Mouse (Mus musculus): ENCODE results near the gene BC030870. TPM values are rescaled to one million over a fixed set of nuclear protein-coding genes. Genes with fewer than 3 reads are reported as not detected.
A peak's percentile ranks its signal among the peaks of the same experiment; 100 is the strongest.

BC030870 gene
- total RNA-seq (2021): not detected
- long read RNA-seq, experiment 1: 0 reads
- long read RNA-seq, experiment 2: 0 reads

DNA sequence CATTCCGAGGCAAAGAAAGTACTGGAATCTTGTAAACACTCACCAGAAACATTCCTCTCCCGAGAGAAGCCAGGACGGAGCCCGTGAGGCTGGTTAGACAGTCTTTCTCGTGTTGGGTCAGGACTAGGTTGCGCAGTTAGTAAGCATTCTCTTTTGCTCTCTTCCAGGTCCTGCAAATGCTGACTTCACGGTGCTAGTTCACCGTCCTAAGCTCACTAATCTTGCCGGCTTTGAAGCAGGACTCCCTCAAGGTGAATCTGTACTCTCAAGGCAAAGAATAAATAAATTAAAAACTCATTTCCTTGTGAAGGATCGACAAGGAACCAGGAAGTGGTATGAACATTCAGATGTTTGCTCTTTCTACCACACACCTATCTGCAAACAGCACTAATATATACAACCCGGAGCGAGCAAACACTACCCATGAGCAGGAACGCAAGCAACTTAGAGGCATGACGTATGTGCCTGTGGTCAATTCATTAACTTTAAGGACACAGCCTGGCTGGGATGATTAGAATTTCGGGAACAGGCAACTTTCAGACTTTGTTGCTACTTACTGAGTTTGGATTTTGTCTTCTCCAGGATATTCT is at the start of gene BC030870:
BC030870 (minus strand) TSS at position 365 of the 590 bp plus-strand sequence.
- DNase-seq (ENCODE audit: low spot score in 2 of 2): no peak
- intact Hi-C loops (cut with DNase I): no loop called here

DNA sequence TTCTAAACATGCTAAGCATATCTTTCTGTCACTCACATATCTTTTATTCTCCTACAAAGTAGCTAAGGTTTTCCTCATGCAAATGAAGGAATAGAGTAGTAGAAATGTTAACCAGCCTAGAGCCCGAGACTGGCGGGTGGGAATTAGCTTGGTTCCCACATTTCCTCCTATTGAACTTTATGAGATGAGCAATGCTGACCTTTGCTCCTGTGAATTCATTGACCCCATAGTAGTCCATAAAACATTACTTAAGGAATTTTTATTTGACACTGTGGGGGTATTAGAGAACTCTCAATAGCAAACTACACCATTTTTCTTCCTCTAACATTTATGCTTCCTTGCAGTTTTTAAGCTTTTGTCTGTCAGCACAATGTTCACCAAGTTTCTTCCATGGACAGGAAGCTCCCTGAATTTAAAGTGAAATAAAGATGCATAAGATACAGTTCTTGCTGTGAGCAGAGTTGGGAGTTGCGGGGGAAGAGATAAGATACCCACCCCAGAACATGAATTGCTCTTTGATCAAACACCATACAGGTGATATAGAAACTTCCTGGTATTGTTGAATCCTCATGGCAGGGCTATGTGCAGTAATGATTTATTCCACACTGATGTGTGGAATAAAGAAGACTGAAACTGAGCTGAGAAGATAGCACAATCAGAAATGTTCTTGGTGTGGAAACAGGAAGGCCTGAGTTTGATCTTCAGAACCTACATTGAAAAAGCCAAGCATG is 45.5 kb upstream of the BC030870 start:
- DNase-seq (ENCODE audit: low spot score in 2 of 2): no peak
- intact Hi-C loops (cut with DNase I): no loop called here

DNA sequence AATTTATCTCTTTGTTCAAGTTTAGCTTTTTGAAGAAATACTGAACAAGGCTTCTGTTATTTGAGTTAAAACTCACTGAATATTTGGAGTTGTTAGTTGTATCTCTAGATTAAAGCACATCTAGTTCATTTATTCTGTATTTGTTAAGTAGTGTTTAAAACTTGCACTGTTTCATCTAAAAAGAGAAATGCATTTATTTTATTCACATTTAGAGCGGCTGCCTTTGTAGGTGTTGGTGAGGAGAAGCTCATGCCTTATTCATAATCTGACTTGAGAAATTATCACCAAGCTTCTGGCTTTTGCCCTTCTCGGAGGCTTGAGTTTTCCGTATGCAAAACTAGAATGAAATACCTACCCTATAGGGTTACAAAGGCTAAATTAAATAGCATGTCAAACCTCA is 39.8 kb upstream of the BC030870 start:
- intact Hi-C loops (cut with DNase I): no loop called here
- no peak for DNase-seq (ENCODE audit: low spot score in 2 of 2)

DNA sequence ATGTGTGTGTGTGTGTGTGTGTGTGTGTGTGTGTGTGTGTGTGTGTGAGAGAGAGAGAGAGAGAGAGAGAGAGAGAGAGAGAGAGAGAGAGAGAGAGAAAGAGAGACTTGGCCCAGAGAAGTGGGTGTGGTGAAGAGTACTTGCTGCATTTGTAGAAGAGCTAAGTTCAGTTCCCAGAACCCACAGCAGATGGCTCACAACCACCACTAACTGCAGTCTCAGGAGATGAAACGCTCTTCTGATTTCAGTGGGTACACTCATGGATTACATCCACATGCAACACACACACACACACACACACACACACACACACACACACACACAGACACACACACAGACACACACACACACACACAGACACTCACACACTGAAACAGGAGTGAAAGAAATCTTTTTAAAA is 31.3 kb upstream of the BC030870 start:
- intact Hi-C loops (cut with DNase I): loop anchor here (5.0 kb wide), 1 partner anchor 1282 kb away; no protein-coding TSS in a partner anchor
- DNase-seq (ENCODE audit: low spot score in 2 of 2): peak; percentile 68 to 80

DNA sequence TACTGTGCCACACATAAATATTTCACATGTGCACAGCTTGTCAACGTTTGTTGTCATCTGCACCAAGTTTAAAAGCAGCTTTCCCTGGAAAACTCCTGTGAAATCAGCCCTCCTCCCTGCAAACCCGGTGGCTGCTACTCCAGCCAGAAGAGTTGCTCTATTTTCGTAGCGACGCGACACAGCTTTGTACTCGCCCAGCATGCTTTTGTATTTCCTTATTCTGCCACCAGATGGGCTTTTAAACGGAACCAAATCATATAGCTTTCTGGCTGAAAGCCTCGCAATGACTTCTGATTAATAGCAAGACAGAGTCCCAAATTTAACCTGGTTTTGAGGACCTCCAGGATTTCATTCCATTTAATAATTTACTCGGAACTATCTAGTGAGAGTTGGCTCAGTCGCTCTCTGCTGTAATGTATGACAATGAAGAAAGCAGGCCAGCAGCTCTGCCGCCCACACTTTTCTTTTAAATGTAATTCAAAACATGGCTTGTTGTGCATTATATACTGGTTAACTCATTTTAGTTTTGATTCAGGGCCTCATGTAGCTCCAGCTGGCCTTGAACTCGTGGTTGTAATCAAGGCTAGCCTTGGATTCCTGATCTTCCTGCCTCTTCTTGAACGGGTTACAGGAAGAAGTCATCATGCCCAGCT is 29.9 kb upstream of the BC030870 start:
- intact Hi-C loops (cut with DNase I): no loop called here
- DNase-seq (ENCODE audit: low spot score in 2 of 2): peak; percentile 44 to 46

DNA sequence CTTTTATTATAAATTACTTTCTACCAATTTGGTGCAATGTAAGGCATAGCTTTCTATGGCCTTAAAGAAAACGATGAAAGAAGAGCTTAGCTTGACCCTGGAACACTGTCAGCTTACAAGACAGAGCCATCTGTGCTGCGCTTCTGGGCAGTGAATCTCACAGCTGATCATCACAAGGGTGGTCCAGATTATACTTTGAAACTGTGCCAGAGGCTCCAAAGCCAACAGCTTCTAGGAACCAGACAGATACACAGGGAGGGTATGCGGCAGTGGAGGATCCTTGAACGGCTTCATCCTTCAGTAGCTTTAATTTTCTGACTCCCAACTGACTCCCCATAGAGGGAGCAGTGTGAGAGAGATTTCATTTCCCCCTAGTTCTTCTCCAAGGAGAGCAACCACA is 28.5 kb upstream of the BC030870 start:
- intact Hi-C loops (cut with DNase I): no loop called here
- peak in 1 of 2 experiments; percentile 9 for DNase-seq (ENCODE audit: low spot score in 2 of 2)

DNA sequence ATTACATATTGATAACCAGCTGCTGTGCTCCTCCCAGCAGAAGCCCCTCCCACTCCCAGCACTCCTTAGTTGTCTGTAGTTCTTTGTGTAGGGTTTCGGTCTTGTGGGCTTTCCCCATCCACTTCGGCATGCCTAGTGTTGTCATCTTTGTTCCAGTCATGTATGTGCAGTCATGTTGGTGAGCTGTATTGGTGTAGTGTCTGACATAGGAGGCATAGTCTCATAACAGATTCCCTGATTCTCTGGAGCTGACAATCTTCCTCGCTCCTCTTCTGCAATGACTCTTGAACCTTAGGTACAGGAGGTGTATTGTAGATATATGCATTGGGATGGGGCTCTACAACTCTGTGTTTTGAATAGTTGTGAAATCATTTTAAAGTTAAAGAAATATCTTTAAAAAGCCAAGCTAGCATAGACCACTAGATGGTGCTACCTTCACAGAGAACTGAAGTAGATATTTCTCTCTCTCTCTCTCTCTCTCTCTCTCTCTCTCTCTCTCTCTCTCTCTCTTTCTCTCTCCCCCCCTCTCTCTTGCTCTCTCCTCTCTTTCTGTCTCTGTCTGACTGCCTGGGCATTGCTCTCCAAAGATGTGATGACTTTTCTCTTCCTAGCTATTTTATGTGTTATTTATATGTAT is 9.6 kb upstream of the BC030870 start:
- peak; percentile 14 to 35 for DNase-seq (ENCODE audit: low spot score in 2 of 2)
- intact Hi-C loops (cut with DNase I): loop anchor here (2.0 to 5.0 kb wide), 2 partner anchors 1303 to 1358 kb away; no protein-coding TSS in a partner anchor

DNA sequence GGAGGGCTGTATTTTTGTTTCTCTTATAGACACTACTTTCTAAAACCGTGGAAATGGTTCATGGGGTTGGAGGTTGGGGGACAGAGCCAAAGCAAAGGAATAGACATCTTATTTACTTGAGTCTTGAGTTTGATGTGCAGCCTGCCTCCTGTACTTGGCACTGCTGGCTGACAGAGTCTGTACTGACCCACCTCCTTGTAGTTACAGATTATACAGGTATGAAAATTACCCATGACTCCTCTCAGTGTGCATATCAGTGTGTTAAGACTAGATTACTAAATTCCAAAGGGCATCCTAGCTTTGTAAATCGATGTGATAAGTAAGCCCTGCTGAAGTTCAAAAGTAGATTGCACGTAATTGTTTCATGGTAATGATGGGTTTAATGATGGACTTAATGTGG is 2.9 kb downstream of the BC030870 start:
- intact Hi-C loops (cut with DNase I): no loop called here

DNA sequence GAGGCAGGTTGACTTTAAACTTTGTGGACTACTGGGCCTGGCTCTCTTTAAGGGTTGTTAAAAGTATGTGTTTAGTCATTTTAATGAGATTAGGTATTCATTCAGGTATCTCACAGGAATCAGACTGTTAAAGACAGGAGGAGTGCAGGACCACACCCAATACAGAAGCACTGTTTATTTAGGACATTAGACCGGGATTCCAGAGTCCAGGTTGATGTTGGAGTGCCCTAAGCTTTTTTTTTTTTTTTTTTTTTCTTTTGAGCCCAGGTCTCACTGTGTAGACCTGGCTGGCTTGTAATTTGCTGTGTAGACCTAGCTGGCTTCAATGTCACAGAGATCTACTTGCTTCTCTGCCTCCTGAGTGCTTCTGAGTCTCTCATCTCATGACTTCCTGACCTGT is 3.3 kb downstream of the BC030870 start:
- no peak for DNase-seq (ENCODE audit: low spot score in 2 of 2)
- intact Hi-C loops (cut with DNase I): no loop called here

More for the DNA sequence above, 2.9 kb downstream of the BC030870 start:
- DNase-seq (ENCODE audit: low spot score in 2 of 2): no peak

DNA sequence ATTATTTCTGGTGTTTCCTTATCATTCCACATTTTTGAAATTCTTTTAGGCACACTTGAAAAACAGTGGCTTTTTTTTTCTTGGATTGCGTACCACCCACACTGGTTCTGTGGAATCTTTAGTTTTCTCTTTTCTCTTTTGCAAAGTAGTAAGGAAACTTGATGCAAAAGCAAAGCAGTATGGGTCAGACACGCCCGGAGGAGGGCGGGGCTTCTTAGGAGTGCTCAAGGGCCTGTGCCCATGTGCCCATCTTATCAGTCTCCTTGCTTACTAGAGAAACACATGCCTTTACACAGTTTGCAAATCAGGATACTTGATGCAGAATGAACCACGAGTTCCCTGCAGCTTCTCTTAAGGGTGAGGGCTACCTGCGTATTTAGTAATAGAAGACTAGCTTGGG is 17.3 kb downstream of the BC030870 start:
- no peak for DNase-seq (ENCODE audit: low spot score in 2 of 2)
- intact Hi-C loops (cut with DNase I): loop anchor here (5.0 kb wide), 1 partner anchor 145 kb away; no protein-coding TSS in a partner anchor

DNA sequence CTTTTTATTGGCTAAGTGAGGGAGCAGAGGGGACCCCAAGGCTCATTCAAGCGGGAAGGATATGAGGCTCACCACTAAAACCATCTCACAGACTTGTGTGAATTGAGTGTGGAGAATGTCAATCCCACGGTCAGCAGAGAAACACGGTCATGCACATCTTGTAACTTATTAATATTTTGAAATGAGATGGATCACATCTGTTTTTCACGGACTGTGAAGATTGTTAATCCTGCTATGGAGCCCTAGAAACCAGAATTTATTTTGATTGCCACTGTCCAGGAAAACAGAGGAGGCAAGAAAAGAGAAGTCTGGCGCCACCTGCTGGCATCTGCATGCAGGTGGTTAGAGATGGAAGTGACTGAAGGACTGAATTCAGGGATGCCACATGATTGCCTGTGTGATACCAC is 19.1 kb downstream of the BC030870 start:
- intact Hi-C loops (cut with DNase I): loop anchor here (1.0 to 5.0 kb wide), 2 partner anchors 88 to 143 kb away; no protein-coding TSS in a partner anchor

DNA sequence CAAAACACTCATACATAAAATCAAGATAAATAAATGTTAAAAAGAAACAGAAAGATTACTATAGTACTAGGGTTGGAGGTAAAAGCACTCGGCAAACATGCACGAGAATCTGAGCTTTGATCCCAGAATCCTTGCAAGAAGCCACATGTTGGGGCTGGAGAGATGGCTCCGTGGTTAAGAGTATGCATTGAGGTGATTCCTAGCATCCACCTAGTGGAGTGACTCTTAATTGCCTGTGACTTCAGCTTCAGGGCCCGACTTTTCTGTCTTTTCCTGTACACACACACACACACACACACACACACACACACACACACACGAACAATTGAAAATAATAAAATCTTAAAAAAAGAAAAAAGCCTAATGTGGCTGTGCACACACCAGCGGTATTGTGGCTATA is 20.4 kb downstream of the BC030870 start:
- intact Hi-C loops (cut with DNase I): no loop called here
- no peak for DNase-seq (ENCODE audit: low spot score in 2 of 2)

More for the DNA sequence above, 19.1 kb downstream of the BC030870 start:
- peak; percentile 75 to 86 for DNase-seq (ENCODE audit: low spot score in 2 of 2)

DNA sequence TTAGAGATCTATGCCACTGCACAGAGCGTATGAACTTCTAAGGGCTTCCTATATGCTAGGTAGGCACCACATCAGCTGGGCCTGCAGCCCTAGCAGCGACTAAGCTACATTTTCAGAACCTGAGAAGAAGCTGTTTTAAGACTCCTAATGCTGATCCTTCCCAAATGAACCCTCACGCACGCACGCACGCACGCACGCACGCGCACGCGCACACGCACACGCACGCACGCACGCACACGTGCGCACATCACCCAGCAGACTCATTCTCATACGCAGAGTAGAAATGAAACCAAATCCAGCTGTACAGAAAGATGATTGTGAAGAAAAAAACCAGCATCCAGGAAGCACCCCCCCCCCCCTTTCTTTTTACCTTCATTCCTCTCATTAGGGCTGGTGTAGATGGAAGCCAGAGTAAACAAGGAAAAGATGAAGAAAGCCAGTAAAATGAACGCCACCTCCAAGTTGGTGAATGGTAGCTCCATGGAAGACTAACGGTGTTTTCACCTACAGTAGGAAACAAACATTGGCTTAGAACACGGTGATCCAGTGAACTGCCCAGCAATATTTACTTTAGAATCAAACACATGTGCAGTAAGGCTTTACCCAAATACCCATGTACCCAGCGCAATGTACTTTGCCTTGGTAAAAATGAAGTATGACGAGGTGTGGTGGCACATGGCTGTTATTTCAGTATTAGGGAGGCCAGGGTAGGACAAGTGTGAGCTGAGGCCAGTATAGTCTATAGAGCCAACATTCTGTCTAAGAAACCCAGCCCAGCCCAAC is 21.2 kb downstream of the BC030870 start:
- intact Hi-C loops (cut with DNase I): no loop called here

DNA sequence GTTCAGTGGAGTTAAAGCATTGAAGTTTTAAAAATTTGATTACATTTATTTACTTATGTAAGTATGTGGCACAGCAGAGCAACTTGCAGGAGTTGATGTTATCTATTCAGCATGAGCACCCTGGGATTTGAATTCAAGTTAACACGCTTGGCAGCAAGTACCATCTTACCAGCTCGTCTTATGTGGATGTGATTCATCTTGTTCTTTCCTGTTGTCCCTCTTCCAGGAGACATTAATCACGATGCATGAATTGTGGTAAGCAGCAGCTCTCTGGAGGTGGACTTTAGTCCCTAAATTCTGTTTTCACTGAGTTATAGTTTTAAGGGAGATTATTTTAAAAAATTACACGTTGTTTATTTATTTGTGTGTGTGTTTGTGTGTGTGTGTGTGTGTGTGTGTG is 25.3 kb downstream of the BC030870 start:
- intact Hi-C loops (cut with DNase I): no loop called here
- no peak for DNase-seq (ENCODE audit: low spot score in 2 of 2)

More for the DNA sequence above, 21.2 kb downstream of the BC030870 start:
- DNase-seq (ENCODE audit: low spot score in 2 of 2): no peak

DNA sequence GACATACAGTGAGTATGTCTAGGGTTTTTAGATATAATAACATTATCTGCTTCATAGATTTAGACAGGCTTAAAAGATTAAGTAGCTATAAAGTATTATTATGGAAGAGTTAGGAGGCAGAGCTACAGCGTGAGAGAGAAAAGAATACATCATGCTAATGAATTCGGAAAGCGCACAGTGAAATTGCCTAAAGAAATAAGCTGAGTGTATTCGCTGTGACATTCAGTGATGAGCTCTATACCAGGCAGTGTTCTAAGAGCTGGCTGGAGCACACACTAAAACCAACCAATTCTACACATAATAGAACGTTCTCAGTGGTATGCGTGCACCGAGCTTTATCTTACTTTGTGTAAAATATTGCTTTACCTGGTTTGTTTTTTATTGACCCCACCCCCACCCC is 25.7 kb downstream of the BC030870 start:
- intact Hi-C loops (cut with DNase I): no loop called here
- no peak for DNase-seq (ENCODE audit: low spot score in 2 of 2)

DNA sequence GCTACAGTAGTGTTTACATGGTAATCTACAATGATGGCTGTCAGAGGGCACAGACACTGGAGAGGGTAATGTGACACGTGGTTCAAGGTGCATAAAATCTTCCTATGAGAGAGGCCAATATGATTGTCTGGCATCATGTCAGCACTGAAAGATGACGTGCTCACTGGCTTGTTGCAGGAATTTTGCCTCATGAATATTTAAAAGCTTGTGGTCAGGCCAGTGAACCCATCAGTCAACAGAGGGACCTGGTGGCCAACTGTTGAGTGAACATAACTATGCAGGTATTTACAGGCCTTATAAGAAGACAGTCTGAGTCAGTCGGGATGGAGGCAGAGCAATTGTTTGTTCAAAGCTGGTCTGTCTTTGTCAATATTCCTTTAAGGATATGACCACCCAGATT is 29.6 kb downstream of the BC030870 start:
- no peak for DNase-seq (ENCODE audit: low spot score in 2 of 2)
- intact Hi-C loops (cut with DNase I): no loop called here

DNA sequence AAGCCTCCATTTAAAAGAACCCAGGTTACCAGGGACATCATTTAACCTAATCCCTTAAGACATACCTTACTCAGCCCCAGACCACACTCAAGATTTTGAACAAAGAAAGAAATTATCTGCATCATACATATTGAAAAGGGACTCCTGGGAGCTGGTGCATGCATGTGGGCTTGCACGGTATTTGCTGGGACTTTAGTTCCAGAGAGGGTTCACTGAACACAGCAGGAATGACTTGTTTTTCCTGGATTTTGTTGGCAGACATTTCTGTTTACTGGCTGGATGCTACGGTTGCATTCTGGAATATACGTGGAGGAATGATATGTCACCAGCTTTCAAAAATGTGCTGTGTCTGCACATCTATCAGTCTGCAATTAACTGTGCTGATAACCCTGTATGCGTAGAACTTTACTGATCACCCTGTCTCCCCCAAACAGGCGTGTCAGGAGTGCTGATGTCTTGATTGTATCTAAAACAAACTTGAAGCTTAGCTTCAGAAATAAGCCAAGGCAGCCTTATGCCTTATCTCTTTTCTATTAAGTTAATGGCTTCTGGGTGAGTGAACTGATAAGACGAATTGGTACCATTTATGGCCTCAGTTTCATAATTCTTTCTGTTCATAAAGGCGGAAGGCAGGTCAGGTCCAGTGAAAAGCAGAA is 31.5 kb downstream of the BC030870 start:
- intact Hi-C loops (cut with DNase I): no loop called here
- DNase-seq (ENCODE audit: low spot score in 2 of 2): no peak

DNA sequence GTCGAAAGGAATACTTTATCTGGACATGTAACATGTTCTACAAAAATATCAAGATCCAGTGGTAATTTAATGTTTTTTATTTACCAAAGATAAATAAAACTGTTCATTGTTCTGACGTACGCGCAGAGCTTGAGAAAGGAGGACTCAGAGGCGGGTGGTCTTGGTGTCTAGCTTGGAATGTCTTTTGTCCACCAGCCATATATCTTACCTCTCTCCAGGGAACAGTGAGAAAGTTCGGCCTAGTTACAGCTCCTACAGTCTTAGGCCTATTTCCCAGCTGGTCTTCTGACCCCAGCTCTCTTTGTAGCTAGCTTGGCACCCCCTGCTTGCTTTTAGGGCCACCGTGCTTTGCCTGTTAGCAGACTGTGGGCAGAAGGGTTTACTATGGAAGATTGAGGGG is 39.6 kb downstream of the BC030870 start:
- DNase-seq (ENCODE audit: low spot score in 2 of 2): no peak
- intact Hi-C loops (cut with DNase I): no loop called here

DNA sequence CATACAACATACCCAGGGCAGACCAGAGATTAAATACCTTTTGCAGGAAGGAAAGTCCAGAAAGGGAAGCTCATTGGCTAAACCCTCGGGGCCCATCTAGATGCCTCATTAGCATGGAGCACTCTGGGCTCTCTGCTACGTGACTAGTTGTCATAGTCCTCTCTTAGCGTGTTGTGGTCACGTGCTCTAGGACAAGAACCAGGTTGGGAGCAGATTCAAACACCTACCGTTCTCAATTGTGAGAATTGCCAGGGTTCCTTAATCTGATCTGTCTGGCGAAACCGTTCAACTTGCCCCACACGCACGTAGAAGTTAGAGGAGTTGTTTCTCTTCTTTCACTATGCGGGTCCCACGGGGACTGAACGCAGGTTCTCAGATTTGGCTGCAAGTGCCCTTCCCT is 41.2 kb downstream of the BC030870 start:
- no peak for DNase-seq (ENCODE audit: low spot score in 2 of 2)
- intact Hi-C loops (cut with DNase I): no loop called here
